Mouse (Mus musculus) layer of hippocampus, postnatal 14 days (tissue): Measurements from ENCODE around the gene Ralgapb. TPM values are rescaled to one million over a fixed set of nuclear protein-coding genes. Genes with fewer than 3 reads are reported as not detected.
A peak's percentile ranks its signal among the peaks of the same experiment; 100 is the strongest.

ENCODE experiments used
- DNase-seq, 2 experiments: peaks; one replicate each; pipeline ENCODE4 v3.0.0; 2021 to 2022; ENCODE audit warnings: low spot score in 2 of 2, mixed read lengths in 1 of 2
- long read RNA-seq, 2 experiments: library from polyadenylated mRNA; stranded (forward); transcript quantifications; one replicate each; pipeline ENCODE4 v2.0.0; 2021
- total RNA-seq, 2 experiments: library from RNA; stranded (reverse); gene quantifications; 2 replicates each; pipeline ENCODE4 v1.2.3; 2021

Gene Ralgapb
- 10 to 100 TPM; 78.6 to 80.4 TPM for total RNA-seq
- long read RNA-seq, experiment 1, full-length matches to known transcripts, result 2 of 7 reads
- long read RNA-seq, experiment 1, partial matches to known transcripts, result 3 of 7 reads
- long read RNA-seq, experiment 1, other reads (novel, unspliced or antisense), result 2 of 7 reads
- long read RNA-seq, experiment 2, partial matches to known transcripts, result 7 of 9 reads
- long read RNA-seq, experiment 2, other reads (novel, unspliced or antisense), result 2 of 9 reads

DNA sequence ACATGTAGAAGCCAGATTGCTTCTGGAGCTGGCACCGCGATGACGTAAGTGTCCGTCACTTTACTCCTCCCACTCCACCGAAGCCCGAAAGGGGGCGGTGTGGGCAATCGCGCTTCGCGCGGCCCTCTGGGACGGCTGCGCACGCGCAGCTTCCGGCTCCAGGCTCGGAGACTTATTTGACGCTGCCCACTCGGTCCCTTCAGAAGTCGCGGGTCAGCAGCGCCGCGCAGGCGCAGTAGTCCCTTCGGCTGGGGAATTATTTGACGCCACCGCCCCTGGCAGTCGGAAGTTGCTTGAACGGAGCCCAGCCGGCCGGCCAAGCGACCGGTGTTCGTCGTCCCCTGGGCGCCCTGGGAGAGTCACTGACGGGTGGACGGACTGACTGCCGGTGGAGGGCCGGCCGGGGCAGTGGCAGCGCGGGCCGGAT is at the start of gene Ralgapb:
Gene Ralgapb (plus strand): TSS at position 254 of the 427 bp plus-strand sequence.
- DNase-seq, result peak; percentile 99

DNA sequence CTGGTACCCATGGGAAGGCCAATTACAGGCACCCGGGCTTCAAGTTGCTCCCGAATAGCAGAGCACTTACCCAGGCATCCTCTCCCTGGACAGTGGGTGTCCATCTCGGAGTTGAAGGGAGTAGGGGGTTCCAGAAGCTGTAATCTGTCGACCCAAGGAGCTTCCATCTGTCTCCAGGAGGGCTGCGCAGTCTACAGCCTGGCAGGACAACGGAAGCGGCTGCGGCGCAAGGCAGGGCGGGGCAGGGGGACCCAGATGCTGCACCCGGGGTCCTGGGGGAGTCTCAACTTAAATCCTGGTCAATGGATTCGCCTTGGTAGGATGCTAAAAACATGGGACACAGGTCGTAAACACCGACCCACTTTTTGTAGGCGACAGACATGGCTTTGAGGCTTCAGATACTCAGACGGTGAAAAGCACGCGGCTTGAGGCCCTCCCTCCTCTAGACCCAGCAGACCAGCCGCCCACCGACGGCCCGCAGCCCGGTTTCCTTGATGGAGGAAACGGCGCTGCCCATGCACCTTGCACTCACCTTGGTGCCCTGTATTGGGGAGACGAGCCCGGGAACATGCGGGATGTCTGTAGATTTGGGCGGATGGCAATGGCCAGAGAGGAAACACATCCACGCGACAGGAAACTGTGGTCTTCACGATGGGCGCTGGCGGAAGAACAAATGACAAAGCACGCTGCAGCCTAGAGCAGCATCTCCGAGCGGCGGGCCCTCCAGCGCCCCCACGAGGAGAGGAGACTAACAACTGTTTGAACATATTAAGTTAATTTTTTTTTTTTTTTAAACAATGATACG is 48.6 kb upstream of the Ralgapb start:
- DNase-seq, result peak; percentile 89 to 92

DNA sequence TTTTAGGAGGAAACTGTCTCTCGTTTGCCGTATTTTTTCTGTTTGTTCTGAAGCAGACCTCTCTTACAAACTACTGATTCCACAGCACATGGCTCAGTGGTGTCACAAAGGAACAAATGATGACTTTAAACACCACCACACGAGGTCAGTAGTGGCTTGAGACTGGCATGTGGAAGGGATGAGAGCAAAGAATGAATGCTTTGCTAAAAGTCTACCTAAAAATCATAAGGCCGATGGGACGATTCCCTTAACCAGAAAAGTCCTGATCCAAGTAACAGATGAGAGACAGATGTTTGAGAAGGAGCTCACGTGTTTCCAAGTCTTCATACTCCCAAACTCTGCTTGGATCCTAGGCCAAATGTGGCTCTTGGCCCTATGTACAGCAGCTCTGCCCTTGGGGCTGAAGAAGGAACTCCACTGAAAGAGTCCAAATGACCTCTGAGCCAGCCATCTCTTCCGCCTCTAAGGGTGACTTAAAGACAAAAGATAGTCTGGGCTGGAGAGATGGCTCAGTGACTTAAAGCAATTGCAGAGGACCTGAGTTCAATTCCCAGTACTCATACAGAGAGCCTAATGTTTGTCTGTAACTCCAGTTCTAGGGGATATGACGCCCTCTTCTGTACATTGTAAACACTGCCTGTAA is 47.8 kb upstream of the Ralgapb start:
- peak in 1 of 2 experiments; percentile 41 for DNase-seq

DNA sequence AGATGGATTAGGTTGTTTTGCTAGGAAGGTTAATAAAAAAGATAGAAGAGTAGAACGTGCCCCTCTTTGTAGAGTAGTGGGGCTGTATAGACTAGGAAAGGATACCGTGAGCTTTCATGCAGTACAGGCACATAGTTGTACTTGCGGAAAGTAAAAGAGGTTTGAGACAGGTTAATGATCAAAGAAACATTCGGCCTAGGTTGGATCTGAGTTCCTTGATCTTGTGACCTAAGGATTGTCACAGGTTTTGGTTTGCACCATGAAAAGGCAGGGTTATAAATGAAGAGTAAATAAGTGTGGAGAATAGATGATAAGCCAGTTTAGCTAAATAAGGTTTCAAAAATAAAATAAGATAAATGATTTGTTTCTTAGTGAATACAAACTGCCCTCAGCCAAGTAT is 45.5 kb upstream of the Ralgapb start:
- no peak for DNase-seq

DNA sequence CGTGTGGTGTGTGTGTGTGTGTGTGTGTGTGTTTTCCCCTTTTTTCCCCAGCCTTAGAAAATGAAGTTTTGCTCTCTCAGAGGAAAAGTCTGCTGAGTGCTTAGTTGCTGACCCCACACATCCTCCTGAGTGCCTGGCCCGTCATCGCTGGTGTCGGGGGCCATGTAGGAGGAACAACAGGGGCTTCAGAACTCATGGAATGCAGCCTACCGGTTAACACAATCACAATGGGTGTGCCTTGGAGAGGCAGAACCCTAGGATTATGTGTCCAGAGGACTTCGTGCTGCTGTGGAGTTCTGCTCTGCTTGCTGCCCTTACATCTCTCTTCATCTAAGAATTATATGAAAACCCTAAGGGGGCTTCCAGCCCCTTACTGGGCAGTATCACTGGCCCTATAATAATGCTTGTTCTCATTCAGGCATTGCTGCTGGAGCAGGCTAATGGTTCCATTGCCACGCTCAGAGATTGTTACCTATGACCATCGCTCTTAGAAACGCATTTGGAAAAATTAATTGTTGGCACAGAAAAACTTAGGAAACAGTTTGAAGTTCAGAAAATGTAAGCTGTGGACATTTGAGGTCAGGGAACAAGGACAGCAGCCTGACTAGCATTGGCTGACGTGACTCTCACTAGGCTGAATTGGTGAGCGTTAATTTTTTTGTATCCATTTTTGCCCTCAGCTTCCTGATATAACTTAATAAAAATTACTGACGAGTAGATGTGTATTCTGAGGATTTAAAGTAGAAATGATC is 44.4 kb upstream of the Ralgapb start:
- DNase-seq, result no peak

DNA sequence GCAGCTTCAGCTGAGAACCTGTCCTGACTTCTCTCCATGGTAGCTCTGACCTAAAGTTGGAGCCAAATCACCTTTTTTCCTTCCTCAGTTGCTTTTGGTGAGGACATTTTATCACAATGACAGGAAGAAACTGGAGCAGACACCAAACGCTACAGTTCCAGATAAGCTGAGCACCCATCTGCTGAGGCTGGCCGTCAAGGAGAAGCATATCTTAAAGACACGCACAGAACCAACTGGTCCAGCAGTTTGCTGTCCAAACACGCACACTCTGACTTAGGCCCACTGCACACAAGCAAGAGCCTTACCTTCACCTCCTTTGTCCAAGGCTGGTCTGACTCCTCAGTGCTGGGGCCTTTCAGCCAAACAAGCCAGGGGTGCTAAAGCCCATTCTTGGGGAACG is 42.0 kb upstream of the Ralgapb start:
- DNase-seq, result no peak

DNA sequence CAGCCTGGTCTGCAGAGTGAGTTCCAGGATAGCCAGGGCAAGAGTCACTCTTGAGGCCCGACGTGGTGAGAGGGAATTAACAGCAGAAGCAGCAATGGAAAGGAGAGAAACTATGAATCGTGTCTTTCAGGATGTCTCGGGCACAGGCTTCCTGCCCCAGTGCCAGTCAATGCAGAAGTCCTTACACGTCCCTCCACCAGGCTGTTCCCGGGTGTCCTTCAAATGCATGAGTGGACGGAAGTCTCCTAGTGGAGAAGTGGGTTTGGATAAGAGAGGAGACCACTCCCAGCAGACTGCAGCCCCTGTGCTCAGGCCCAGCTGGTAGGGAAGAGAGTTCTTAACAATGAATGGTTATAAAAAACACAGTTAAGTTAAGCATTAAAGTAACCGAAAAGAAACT is 41.3 kb upstream of the Ralgapb start:
- no peak for DNase-seq

DNA sequence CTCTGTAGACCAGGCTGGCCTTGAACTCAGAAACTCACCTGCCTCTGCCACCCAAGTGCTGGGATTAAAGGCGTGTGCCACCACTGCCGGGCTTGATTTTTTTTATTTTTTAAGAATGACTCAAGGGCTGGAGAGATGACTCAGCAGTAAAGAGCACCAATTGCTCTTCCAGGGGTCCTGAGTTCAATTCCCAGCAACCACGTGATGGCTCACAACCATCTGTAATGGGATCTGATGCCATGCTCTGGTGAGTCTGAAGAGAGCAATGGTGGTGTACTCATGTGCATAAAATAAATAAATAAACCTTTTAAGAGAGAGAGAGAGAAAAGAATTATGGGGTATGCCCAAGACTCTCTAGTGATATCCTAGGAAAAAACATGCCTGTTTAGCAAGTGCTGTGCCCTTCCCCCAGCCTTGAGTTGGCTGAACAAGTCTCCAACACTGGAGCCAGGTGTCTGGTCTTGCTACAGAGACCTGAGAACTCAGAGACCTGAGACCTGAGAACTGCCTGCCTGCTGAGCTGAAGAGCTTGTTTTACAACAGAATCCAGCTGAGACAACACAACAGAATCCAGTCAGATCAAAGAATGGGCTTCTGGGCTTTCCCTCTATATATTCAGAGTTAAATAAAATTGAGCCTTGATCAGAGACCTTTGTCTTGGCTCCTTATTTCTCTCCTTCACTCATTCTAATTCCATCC is 40.0 kb upstream of the Ralgapb start:
- DNase-seq, result no peak

DNA sequence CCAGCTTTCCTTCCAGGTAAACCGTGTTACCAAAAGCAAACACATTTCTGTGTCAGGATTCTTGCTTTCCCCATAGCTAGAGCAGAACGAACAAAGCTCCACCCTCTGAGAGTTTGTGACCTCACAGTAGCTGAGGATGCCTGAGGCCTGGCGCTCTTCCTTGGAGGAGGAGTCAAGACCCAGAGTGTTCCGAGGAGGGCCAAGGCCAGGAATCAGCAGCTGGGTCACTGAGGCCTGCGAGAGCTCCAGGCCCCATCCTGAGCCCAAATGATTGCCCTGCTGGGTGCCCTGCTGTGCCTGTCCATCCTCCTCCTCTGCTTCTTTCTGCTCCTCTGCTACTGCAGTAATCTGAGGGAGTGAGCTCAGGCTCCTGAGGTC is 39.5 kb upstream of the Ralgapb start:
- DNase-seq, result no peak

DNA sequence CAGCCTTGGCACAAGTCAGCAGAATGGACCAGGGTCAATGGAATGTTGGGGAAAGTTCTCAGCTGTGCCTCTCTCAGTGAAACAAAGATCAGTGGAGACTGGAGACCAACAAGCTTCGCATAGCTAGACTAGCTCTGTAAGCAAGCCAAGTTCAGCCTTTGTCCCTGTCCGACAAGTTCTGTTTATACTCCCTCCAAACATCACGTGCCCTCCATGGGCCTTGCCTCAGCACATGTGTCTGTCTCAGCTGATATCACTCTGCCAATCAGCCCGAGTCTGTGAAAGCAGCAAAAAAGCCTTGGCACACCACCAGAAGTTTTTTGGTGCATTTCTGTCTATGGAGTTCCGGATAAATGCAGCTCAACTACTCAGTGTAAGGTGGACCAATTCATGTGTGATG is 36.6 kb upstream of the Ralgapb start:
- no peak for DNase-seq

DNA sequence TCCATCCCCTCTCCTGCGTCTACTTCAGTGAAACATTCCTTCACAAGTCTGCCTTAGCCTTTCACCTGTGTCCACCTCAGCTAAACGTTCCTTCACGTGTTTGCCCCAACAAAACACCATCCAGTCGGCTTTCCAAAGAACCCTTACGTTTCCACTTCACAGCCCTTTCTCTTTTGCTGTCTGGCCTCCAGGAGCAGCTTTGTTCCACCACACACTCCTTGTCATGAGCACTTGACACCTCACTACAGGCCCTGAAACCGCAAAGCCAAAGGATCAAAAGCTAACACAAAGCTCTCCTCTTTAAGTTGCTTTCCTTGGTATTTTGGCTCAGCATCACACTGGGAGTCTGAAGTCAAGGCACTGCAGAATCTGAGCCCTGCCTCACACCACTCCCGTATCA is 36.1 kb upstream of the Ralgapb start:
- DNase-seq, result no peak

DNA sequence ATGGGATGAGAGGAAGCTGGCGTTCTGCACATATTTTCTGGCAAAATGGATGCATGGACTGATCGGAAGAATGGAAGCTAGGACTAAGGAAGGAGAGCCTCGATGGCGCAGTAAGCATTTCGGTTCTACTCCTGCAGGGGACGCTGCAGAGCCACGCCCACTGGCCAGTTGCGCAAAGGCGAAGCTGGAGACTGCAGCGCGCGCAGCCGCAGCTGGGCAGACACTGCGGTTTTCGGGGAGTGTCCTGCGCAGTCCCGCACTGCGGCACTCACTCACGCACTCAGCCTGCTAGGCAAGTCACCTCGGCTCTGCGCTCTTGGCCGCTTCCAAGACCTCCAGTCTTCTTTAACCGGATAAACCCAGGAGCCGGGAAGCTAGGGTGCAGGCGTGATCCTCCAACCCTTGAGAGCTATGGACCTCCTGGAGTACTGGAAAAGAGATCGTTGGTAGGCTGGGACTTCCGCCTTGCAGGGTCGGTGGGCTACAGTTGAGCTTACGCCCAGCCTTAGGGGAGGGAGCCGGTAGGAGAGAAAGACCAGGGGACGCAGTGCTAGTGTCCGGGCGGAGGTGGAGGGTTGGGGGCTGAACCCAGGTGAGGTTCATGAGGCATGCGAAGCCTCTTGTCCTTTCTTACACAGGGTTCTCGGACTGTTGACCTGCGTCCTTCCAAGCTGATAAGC is 34.1 kb upstream of the Ralgapb start, which contains the start of gene Snhg11:
Gene Snhg11 (plus strand): TSS at position 196 of the 680 bp plus-strand sequence.
- peak; percentile 77 to 80 for DNase-seq

DNA sequence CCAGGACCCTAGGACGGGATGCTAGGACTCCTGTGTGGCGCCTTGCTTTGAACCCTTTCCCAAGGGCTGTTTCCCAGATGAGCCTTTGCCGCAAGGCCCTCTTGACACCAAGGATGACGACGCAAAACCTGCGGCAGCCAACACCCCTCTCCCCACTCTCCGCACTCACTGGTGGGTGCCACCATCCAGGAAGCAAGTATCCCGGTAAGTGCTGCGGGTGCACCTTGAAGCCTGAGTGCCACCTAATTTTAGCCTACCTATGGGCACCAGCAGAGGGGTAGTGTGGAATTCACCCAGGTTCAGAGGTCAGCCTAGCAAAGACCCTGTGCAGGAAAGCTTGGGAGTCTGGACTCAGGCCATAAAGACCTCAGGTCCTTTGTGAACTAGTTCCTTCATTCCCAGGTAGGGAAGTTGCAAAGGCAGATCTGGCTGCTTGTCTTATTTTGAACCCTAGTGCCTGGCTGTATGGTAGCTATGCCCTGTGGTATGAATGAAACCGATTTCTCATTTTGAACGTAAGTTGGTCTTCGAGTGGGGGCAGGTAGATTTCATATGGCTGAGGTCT is 33.4 kb upstream of the Ralgapb start:
- no peak for DNase-seq

DNA sequence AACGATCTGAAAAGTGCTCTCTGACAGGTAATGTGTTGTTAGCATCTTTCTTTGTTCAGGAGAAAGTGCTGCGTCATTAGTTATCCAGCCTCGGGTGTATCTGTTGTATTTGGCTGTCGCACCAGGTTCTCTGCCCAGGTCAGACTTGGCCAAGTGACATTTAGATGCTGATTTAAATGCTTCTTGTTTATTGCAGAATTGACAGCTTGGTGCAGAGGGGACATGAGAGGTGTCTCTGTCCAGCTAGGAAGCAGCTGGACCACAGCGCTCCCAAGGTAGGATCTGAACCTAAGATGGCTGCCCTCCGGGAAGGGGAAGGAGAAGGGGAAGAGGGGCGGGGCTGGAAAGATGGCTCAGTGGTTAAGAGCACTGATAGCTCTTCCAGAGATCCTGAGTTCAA is 32.9 kb upstream of the Ralgapb start:
- peak in 1 of 2 experiments; percentile 24 for DNase-seq

DNA sequence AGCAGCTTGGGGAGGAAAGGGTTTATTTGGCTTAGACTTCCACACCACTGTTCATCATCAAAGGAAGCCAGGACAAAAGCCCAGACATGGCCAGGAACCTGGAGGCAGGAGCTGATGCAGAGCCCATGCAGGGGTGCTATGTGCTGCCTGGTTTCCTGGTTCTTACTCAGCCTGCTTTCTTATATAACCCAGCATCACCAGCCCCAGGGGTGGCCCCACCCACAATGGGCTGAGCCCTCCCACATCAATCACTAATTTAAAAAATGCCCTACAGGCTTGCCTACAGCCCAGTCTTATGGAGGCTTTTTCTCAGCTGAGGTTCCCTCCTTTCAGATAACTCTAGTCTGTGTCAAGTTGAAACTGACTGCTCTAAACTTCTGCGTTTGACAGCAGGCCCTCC is 31.8 kb upstream of the Ralgapb start:
- DNase-seq, result no peak

DNA sequence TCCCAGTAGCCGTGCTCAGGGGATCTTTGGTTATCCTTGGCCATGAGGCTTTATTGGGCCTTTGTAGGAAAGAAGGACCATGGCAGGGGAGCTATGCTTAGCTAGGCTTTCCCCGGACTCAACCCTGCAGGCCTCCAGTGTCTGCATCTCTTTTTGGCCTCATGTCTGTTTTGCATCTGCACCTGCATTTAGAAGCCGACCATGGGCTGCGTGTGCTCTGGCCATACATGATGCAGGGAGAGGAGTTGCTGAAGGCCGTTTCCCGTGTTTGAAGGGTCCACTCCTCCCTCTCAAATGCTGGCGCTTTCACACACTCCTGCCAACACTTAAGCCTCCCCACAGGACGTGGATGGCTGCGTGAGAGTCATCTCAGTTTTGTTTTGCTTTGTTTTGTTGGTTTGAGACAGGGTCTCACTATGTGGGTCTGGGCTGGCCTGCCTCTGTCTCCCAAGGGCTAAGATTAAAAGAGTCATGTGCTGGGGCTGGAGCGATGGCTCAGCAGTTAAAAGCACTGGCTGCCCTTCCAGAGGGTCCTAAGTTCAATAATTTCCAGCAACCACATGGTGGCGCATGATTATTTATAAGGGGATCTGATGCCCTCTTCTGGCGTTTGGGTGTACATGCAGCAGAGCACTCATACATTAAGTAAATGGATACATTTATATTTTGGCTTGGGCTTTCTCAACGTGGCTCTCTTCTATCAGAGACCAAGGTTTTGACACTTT is 30.1 kb upstream of the Ralgapb start:
- peak; percentile 41 to 79 for DNase-seq

DNA sequence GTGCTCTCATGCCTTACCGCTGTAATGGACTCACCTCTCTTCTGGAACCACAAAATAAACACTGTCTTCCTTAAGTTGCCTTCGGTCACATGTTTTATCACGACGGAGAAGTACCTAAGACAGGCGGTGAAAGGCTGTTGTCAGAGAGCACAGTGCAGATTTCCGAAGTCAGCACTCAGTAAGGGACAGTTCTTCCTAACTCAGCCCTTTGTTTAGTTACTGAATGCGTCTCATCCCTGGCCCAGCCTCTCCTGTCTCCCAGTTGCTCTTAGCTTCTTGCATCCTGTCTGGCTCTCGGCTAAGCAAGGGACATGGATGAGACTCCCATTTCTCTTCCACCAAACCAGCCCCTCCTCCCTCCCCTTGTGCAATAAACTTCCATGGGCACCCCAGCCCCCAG is 23.6 kb upstream of the Ralgapb start:
- DNase-seq, result no peak

DNA sequence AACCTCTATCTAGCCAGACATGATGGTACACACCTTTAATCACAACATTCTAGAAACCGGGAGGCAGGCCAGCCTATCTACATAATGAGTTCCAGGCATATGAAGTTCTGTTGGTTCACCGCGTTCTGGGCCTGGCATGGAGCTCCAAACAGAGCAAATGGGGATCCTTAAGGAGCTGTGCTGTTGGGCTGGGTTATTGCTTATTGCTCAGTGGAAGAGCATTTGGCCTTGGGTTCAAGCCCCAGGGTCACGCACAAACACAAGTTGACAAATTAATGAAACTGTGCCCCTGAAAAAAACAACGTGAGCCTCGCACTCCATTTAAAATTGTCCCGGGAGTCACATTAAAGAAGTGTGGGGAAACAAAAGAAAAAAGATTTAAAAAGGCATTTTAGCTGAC is 20.2 kb upstream of the Ralgapb start:
- DNase-seq, result no peak

DNA sequence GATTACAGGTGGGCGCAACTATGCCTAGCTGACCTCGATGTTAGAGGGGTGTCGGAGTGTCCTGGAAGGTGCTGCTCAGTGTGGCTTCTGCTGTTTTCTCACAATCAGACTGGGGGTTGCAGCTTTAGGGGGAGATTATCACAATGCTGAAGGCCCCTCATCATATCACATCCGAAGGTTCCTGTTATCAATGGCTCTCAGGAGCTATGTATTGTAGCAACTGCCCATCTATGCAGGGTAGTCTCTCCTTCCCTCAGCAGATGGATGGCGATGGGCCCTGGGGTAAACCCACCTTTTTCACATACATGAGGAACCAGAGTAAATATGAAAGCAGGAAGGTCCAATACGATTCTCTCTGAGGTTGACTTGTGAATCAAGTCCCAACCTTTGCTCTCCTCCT is 13.3 kb upstream of the Ralgapb start:
- DNase-seq, result no peak
